Mouse (Mus musculus): ENCODE data around the gene 1810024B03Rik. TPM values are rescaled to one million over a fixed set of nuclear protein-coding genes. Genes with fewer than 3 reads are reported as not detected.

Gene 1810024B03Rik
- total and polyA plus RNA-seq, 3 experiments, result 0.08 to 5.2 (median 4.8) TPM

DNA sequence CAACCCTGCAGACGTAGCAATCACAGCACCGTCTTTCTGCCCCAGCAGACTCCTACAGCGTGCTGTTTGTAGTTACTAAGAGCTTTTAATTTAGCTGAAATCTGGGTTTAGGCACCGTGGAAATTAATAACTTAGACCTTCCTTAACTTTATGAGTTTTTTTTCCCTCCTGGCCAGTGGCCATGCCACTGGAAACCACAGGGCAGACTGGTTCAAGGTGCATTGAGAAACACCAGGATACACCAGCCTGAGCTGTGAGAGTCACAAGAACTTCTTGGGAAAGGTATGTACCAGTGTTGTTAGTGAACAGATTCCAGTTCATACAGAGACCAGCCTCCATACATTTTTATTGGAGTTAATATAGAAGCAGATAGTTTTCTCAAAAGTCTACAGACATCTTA lies 69.6 kb downstream of the 1810024B03Rik start:
- Histone ChIP-seq H3K4me1 (ENCODE audit: insufficient read depth, low read depth, low read length) (peaks cover 80% of the 10 kb centered on the region), H3K27me3 (ENCODE audit: insufficient read depth, low read length) (no peaks in the 10 kb centered on the region), H3K36me3 (replicated peaks) (peaks cover 51% of the 10 kb centered on the region), H3K4me3 (ENCODE audit: low read depth, low read length) (no peak overlapping the region), H3K9me3 (replicated peaks) (peaks cover 3% of the 10 kb centered on the region)
- DNase-seq (ENCODE audit: low spot score) (no peak), ATAC-seq (ENCODE audit: extremely low read depth, insufficient number of reproducible peaks, low FRiP score, poor library complexity, severe bottlenecking) (no peak)
- TF ChIP-seq POLR2AphosphoS5 (IDR thresholded peaks at IDR 0.05; ENCODE audit: insufficient replicate concordance, low read depth, low read length), result no peak
- TF ChIP-seq CTCF (IDR thresholded peaks at IDR 0.05; ENCODE audit: low read depth, low read length), result no peak
- no peak for TF ChIP-seq GATA1 (IDR thresholded peaks at IDR 0.05; ENCODE audit: borderline replicate concordance, low read length)
- no peak for TF ChIP-seq TAL1 (conservative IDR thresholded peaks at IDR 0.05; ENCODE audit: low read depth, low read length)
- no peak for TF ChIP-seq GATA2 (IDR thresholded peaks at IDR 0.05; ENCODE audit: borderline replicate concordance, low read depth, low read length)

DNA sequence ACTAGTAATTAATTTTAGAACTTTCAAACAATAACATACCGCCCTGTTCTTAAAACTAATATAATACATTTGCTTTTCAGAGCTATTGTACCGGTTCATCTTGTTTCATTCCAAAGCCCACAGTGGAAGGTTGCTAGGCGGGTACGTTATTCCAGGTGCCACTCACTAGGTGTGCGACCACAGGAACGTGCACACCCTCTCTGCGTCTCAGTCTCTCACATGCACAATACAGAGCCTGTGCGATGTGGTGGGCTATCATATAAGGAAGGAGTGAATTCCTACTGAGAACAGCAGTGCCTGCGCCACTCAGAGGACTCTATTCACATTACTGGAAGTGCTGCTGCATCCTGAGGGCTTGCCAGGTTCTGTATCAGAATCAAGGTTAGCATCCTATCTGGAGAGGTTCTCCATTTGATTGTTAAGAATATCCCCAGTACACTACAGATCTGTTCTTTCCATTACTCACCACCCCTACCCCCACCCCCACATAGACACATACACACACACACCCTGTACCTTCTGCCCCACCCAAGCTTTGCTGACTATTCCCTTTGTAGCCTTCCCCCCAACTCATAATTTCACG lies 70.2 kb downstream of the 1810024B03Rik start:
- H3K9me3 ChIP-seq (replicated peaks), result peaks cover 3% of the 10 kb centered on the region
- peaks cover 51% of the 10 kb centered on the region for H3K36me3 ChIP-seq (replicated peaks)
- ATAC-seq (ENCODE audit: extremely low read depth, insufficient number of reproducible peaks, low FRiP score, poor library complexity, severe bottlenecking), result no peak
- H3K4me1 ChIP-seq (ENCODE audit: insufficient read depth, low read depth, low read length), result peaks cover 78% of the 10 kb centered on the region
- H3K4me3 ChIP-seq (ENCODE audit: low read depth, low read length), result no peak overlapping the region; the same call in 1 of the 2 replicates
- no peaks in the 10 kb centered on the region for H3K27me3 ChIP-seq (ENCODE audit: insufficient read depth, low read length)
- TF ChIP-seq GATA1 (IDR thresholded peaks at IDR 0.05; ENCODE audit: borderline replicate concordance, low read length), result no peak
- no peak for TF ChIP-seq GATA2 (IDR thresholded peaks at IDR 0.05; ENCODE audit: borderline replicate concordance, low read depth, low read length)
- no peak for TF ChIP-seq POLR2AphosphoS5 (IDR thresholded peaks at IDR 0.05; ENCODE audit: insufficient replicate concordance, low read depth, low read length)
- TF ChIP-seq TAL1 (conservative IDR thresholded peaks at IDR 0.05; ENCODE audit: low read depth, low read length), result no peak
- TF ChIP-seq CTCF (IDR thresholded peaks at IDR 0.05; ENCODE audit: low read depth, low read length), result no peak
- no peak for DNase-seq (ENCODE audit: low spot score)

DNA sequence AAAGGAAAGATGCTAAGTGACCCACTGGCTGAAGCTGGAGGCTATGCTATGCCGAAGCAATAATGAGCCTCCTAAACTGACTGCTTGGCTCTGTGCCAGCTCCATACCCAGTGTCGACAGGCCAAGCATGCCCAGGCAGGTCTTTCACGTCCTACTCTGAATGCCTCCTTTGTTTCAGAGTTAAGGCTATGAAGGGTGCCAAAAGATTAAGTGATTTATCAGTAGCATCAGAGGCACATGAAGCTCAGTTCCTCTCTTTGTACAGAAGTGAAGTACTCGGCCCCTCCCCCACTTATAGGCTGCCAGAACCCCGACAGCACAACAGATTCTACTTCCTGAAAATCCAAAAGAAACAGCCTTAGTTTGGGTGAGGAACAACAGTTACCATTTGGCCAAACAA lies 71.1 kb downstream of the 1810024B03Rik start:
- Histone ChIP-seq H3K9me3 (replicated peaks) (peaks cover 3% of the 10 kb centered on the region), H3K36me3 (replicated peaks) (peaks cover 45% of the 10 kb centered on the region), H3K4me3 (ENCODE audit: low read depth, low read length) (peak overlapping the region; percentile 5; the same call in 1 of the 2 replicates), H3K4me1 (ENCODE audit: insufficient read depth, low read depth, low read length) (peaks cover 78% of the 10 kb centered on the region), H3K27me3 (ENCODE audit: insufficient read depth, low read length) (no peaks in the 10 kb centered on the region)
- TF ChIP-seq TAL1 (conservative IDR thresholded peaks at IDR 0.05; ENCODE audit: low read depth, low read length), result no peak
- no peak for TF ChIP-seq CTCF (IDR thresholded peaks at IDR 0.05; ENCODE audit: low read depth, low read length)
- ATAC-seq (ENCODE audit: extremely low read depth, insufficient number of reproducible peaks, low FRiP score, poor library complexity, severe bottlenecking) (peak; percentile 54), DNase-seq (ENCODE audit: low spot score) (no peak)

Other genes starting within 250 kb of the 1810024B03Rik start
- gene Ap4e1, start 199.6 kb downstream of the 1810024B03Rik start, total RNA-seq (2014; fragmentation: Nextera tagmentation), result 30.3 and 31.7 TPM in 2 replicates
- gene Ap4e1, start 199.6 kb downstream of the 1810024B03Rik start, total RNA-seq (2017), result 30.1 and 30.9 TPM in 2 replicates
- gene Ap4e1, start 199.6 kb downstream of the 1810024B03Rik start, polyA plus RNA-seq (2012), result 5.0 and 5.5 TPM in 2 replicates
- gene Blvra, start 137.6 kb downstream of the 1810024B03Rik start, total RNA-seq (2014; fragmentation: Nextera tagmentation), result 17.3 and 18.3 TPM in 2 replicates
- gene Blvra, start 137.6 kb downstream of the 1810024B03Rik start, total RNA-seq (2017), result 30.6 and 35.4 TPM in 2 replicates
- gene Blvra, start 137.6 kb downstream of the 1810024B03Rik start, polyA plus RNA-seq (2012), result 2.0 and 3.1 TPM in 2 replicates
- gene Ncaph, start 74.3 kb downstream of the 1810024B03Rik start, total RNA-seq (2014; fragmentation: Nextera tagmentation), result 114 and 122 TPM in 2 replicates
- 96.4 and 103 TPM in 2 replicates for gene Ncaph, start 74.3 kb downstream of the 1810024B03Rik start, total RNA-seq (2017)
- 12.6 and 19.4 TPM in 2 replicates for gene Ncaph, start 74.3 kb downstream of the 1810024B03Rik start, polyA plus RNA-seq (2012)
- gene Itpripl1, start 64.8 kb downstream of the 1810024B03Rik start, total RNA-seq (2014; fragmentation: Nextera tagmentation), result 25.5 and 27.1 TPM in 2 replicates
- 38.7 and 44.4 TPM in 2 replicates for gene Itpripl1, start 64.8 kb downstream of the 1810024B03Rik start, total RNA-seq (2017)
- 7.0 and 10.8 TPM in 2 replicates for gene Itpripl1, start 64.8 kb downstream of the 1810024B03Rik start, polyA plus RNA-seq (2012)
- gene Snrnp200, start 106 bp upstream of the 1810024B03Rik start, total RNA-seq (2014; fragmentation: Nextera tagmentation), result 155 and 199 TPM in 2 replicates
- 216 and 224 TPM in 2 replicates for gene Snrnp200, start 106 bp upstream of the 1810024B03Rik start, total RNA-seq (2017)
- 25.0 and 32.5 TPM in 2 replicates for gene Snrnp200, start 106 bp upstream of the 1810024B03Rik start, polyA plus RNA-seq (2012)
- 40.9 and 49.2 TPM in 2 replicates for gene Ciao1, start 39.5 kb upstream of the 1810024B03Rik start, total RNA-seq (2014; fragmentation: Nextera tagmentation)
- gene Ciao1, start 39.5 kb upstream of the 1810024B03Rik start, total RNA-seq (2017), result 42.5 and 46.4 TPM in 2 replicates
- 11.3 and 12.7 TPM in 2 replicates for gene Ciao1, start 39.5 kb upstream of the 1810024B03Rik start, polyA plus RNA-seq (2012)
- gene Tmem127, start 39.6 kb upstream of the 1810024B03Rik start, total RNA-seq (2014; fragmentation: Nextera tagmentation), result 21.7 and 47.9 TPM in 2 replicates
- 29.9 and 30.8 TPM in 2 replicates for gene Tmem127, start 39.6 kb upstream of the 1810024B03Rik start, total RNA-seq (2017)
- 26.4 and 27.7 TPM in 2 replicates for gene Tmem127, start 39.6 kb upstream of the 1810024B03Rik start, polyA plus RNA-seq (2012)
- gene Stard7, start 61.9 kb upstream of the 1810024B03Rik start, total RNA-seq (2014; fragmentation: Nextera tagmentation), result 73.9 and 81.6 TPM in 2 replicates
- gene Stard7, start 61.9 kb upstream of the 1810024B03Rik start, total RNA-seq (2017), result 242 and 250 TPM in 2 replicates
- 46.5 and 50.4 TPM in 2 replicates for gene Stard7, start 61.9 kb upstream of the 1810024B03Rik start, polyA plus RNA-seq (2012)
- not detected in 2 replicates for gene Dusp2, start 127.9 kb upstream of the 1810024B03Rik start, total RNA-seq (2014; fragmentation: Nextera tagmentation)
- gene Dusp2, start 127.9 kb upstream of the 1810024B03Rik start, total RNA-seq (2017), result 0.11 and 0.23 TPM in 2 replicates
- gene Dusp2, start 127.9 kb upstream of the 1810024B03Rik start, polyA plus RNA-seq (2012), result 0.04 TPM in 1 of 2 replicates, not detected in the other
- gene Astl, start 130.4 kb upstream of the 1810024B03Rik start, total RNA-seq (2014; fragmentation: Nextera tagmentation), result not detected in 2 replicates
- 0.11 and 0.12 TPM in 2 replicates for gene Astl, start 130.4 kb upstream of the 1810024B03Rik start, total RNA-seq (2017)
- not detected in 2 replicates for gene Astl, start 130.4 kb upstream of the 1810024B03Rik start, polyA plus RNA-seq (2012)
- gene Adra2b, start 154.9 kb upstream of the 1810024B03Rik start, total RNA-seq (2014; fragmentation: Nextera tagmentation), result not detected in 2 replicates
- gene Adra2b, start 154.9 kb upstream of the 1810024B03Rik start, total RNA-seq (2017), result 0.05 TPM in 1 of 2 replicates, not detected in the other
- not detected in 2 replicates for gene Adra2b, start 154.9 kb upstream of the 1810024B03Rik start, polyA plus RNA-seq (2012)
- not detected in 2 replicates for gene Gpat2, start 216.9 kb upstream of the 1810024B03Rik start, total RNA-seq (2014; fragmentation: Nextera tagmentation)
- not detected in 2 replicates for gene Gpat2, start 216.9 kb upstream of the 1810024B03Rik start, total RNA-seq (2017)
- gene Gpat2, start 216.9 kb upstream of the 1810024B03Rik start, polyA plus RNA-seq (2012), result not detected in 2 replicates
- gene Fahd2a, start 236.3 kb upstream of the 1810024B03Rik start, total RNA-seq (2014; fragmentation: Nextera tagmentation), result 5.9 and 10.0 TPM in 2 replicates
- 9.6 and 13.5 TPM in 2 replicates for gene Fahd2a, start 236.3 kb upstream of the 1810024B03Rik start, total RNA-seq (2017)
- gene Fahd2a, start 236.3 kb upstream of the 1810024B03Rik start, polyA plus RNA-seq (2012), result 23.1 and 35.3 TPM in 2 replicates